Mouse (Mus musculus) layer of hippocampus, postnatal 14 days (tissue): ENCODE results near the gene Cep95. TPM values are rescaled to one million over a fixed set of nuclear protein-coding genes. Genes with fewer than 3 reads are reported as not detected.
"Not testable (repeated sequence)": the region's sequence is repeated elsewhere in the genome, so short reads cannot be mapped to it uniquely, and the experiment has no call there.

Experiments used
- DNase-seq, 2 experiments: peaks; one replicate each; pipeline ENCODE4 v3.0.0; 2021 to 2022; ENCODE audit warnings: low spot score in 2 of 2, mixed read lengths in 1 of 2
- total RNA-seq, 2 experiments: library from RNA; stranded (reverse); gene quantifications; 2 replicates each; pipeline ENCODE4 v1.2.3; 2021

The Cep95 gene
- total RNA-seq, 2 experiments from 2014 or later, result 12.9 to 15.1 TPM

- DNase-seq, result no peak
Observed at GRCm38 (mm10) chr11:106773061-106773460, 16.0 kb upstream of the Cep95 start.

- DNase-seq, result no peak
Observed at GRCm38 (mm10) chr11:106776960-106777359, 12.1 kb upstream of the Cep95 start.

GRCm38 (mm10) chr11:106777395-106777794, 11.7 kb upstream of the Cep95 start:
- no peak for DNase-seq

GRCm38 (mm10) chr11:106778132-106778531, 10.9 kb upstream of the Cep95 start:
- DNase-seq, result no peak

- DNase-seq, result no peak
Observed at GRCm38 (mm10) chr11:106778589-106779387, 10.3 kb upstream of the Cep95 start.

GRCm38 (mm10) chr11:106779388-106780088, 9.5 kb upstream of the Cep95 start, which contains the start of gene Polg2:
Gene Polg2, minus strand, starts transcription at chr11:106779537.
- DNase-seq, result peak; percentile 90 to 93

GRCm38 (mm10) chr11:106780089-106780425, 9.0 kb upstream of the Cep95 start:
- no peak for DNase-seq

GRCm38 (mm10) chr11:106780590-106781220, 8.3 kb upstream of the Cep95 start:
- no peak for DNase-seq

GRCm38 (mm10) chr11:106782271-106782670, 6.8 kb upstream of the Cep95 start:
- DNase-seq, result not testable (repeated sequence)

GRCm38 (mm10) chr11:106782841-106783764, 5.9 kb upstream of the Cep95 start:
- no peak for DNase-seq

- DNase-seq, result no peak
Observed at GRCm38 (mm10) chr11:106784476-106784875, 4.6 kb upstream of the Cep95 start.

- DNase-seq, result no peak
Observed at GRCm38 (mm10) chr11:106785043-106785442, 4.0 kb upstream of the Cep95 start.

- peak; percentile 87 to 91 for DNase-seq
Observed at GRCm38 (mm10) chr11:106787131-106788025, 1.7 kb upstream of the Cep95 start.

GRCm38 (mm10) chr11:106788026-106788774, 852 bp upstream of the Cep95 start:
- peak; percentile 98 to 100 for DNase-seq

- DNase-seq, result no peak
Observed at GRCm38 (mm10) chr11:106789649-106790048, 597 bp downstream of the Cep95 start.

- no peak for DNase-seq
Observed at GRCm38 (mm10) chr11:106793846-106794245, 4.8 kb downstream of the Cep95 start.

GRCm38 (mm10) chr11:106795679-106796078, 6.6 kb downstream of the Cep95 start:
- no peak for DNase-seq

GRCm38 (mm10) chr11:106802069-106802627, 13.1 kb downstream of the Cep95 start:
- DNase-seq, result no peak

GRCm38 (mm10) chr11:106807442-106807841, 18.4 kb downstream of the Cep95 start:
- not testable (repeated sequence) for DNase-seq
